Mouse (Mus musculus) neural tube, embryonic 13.5 days (tissue): ENCODE data around the gene Pdpk1. TPM values are rescaled to one million over a fixed set of nuclear protein-coding genes. Genes with fewer than 3 reads are reported as not detected.

Source experiments
- ATAC-seq: fragments of 200-750 bp; cut with Nextera tagmentation; 2 replicates; pipeline ENCODE4 v1.8.0; 2017; ENCODE audit warnings: low read depth, mild to moderate bottlenecking, moderate TSS enrichment, moderate library complexity
- H3K27ac ChIP-seq: fragments of 300-500 bp; sonication (generic); replicated peaks from 2 replicates; pipeline ENCODE4 v1.5.1; 2015; ENCODE audit warnings: moderate library complexity, mild to moderate bottlenecking, inconsistent platforms
- H3K27me3 ChIP-seq: fragments of 300-500 bp; sonication (generic); 2 replicates; pipeline ENCODE4 v1.6.1; 2015; ENCODE audit warnings: mild to moderate bottlenecking, inconsistent platforms
- H3K36me3 ChIP-seq: fragments of 300-500 bp; sonication (generic); 2 replicates; pipeline ENCODE4 v1.6.1; 2015; ENCODE audit warnings: mild to moderate bottlenecking, inconsistent platforms
- H3K4me1 ChIP-seq: fragments of 300-500 bp; sonication (generic); replicated peaks from 2 replicates; pipeline ENCODE4 v1.6.1; 2015; ENCODE audit warnings: inconsistent platforms
- H3K4me2 ChIP-seq: fragments of 300-500 bp; sonication (generic); 2 replicates; pipeline ENCODE4 v1.6.1; 2015; ENCODE audit warnings: inconsistent platforms, mild to moderate bottlenecking, moderate library complexity
- H3K4me3 ChIP-seq: fragments of 300-500 bp; sonication (generic); 2 replicates; pipeline ENCODE4 v1.5.1; 2015; ENCODE audit warnings: mild to moderate bottlenecking, inconsistent platforms
- H3K9ac ChIP-seq: fragments of 300-500 bp; sonication (generic); 2 replicates; pipeline ENCODE4 v1.6.1; 2015; ENCODE audit warnings: moderate library complexity, mild to moderate bottlenecking, inconsistent platforms
- H3K9me3 ChIP-seq: fragments of 300-500 bp; sonication (generic); 2 replicates; pipeline ENCODE4 v1.6.1; 2016; ENCODE audit warnings: inconsistent platforms
- WGBS: fragments of 180-500 bp; shearing (Covaris S2); methylation state at CpG from one replicate; pipeline ENCODE4 v1.1.7; 2015; 5-methylcytosine and 5-hydroxymethylcytosine counted together
- polyA plus RNA-seq: library from polyadenylated mRNA; unstranded; fragments of >200 nt; fragmentation: Nextera tagmentation; extraction: Ambion mirVana; gene quantifications from 2 replicates; pipeline ENCODE4 v1.2.1, GENCODE M21; 2015

Gene Pdpk1
- polyA plus RNA-seq, 1 experiment from 2014 or later: 54.0 TPM

DNA sequence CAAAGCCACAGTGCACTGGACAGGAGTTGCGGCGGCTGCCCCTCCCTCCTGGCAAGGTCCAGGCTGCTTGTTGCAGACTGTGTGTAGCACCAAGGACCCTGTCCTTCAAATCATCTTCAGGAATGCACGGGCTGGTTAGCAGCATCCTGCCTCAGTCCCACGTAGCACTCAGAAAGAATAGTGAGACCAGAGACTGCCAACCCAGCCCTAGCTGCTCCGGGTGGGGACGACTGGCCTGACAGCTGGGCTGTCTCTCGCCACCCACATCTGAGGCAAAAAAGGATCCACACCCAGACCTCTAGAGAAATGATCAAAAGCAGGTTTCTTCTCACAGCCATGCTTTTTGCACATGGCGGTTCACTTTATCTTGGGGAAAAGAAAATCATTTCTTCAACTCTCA lies 101.7 kb downstream of the Pdpk1 start:
- H3K27me3 ChIP-seq: no peaks in the 10 kb centered on the region
- no peaks in the 10 kb centered on the region for H3K4me1 ChIP-seq
- H3K27ac ChIP-seq: no peak overlapping the region
- H3K36me3 ChIP-seq: peaks cover 78% of the 10 kb centered on the region
- 98% methylated on average over 8 of the region's 8 CpGs for WGBS
- no peak overlapping the region for H3K4me2 ChIP-seq
- ATAC-seq: no peak
- H3K9ac ChIP-seq: no peak overlapping the region
- no peak overlapping the region for H3K4me3 ChIP-seq
- no peaks in the 10 kb centered on the region for H3K9me3 ChIP-seq

DNA sequence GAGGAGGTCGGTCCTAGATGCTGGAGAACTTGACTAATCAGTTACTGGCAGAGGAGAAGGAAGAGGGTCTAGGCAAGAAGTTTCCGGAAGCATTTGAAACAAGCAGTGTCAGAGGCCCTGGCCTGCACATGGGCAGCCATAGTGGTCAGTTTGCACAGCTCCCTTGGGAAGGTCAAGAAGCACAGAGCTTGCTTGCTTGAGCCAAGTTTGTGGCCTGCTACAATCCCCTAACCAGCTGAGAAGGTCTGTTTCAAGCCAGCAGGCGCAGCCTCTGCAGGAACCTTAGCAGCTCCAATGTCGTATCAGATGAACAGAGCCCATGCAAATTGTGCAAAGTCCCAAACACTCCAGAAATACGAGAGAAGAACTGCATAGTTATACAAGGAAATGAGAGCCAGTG lies 102.7 kb downstream of the Pdpk1 start:
- Histone ChIP-seq H3K4me1 (no peaks in the 10 kb centered on the region), H3K27ac (no peak overlapping the region), H3K27me3 (no peaks in the 10 kb centered on the region), H3K4me3 (no peak overlapping the region), H3K9ac (no peak overlapping the region), H3K9me3 (no peaks in the 10 kb centered on the region), H3K36me3 (peaks cover 69% of the 10 kb centered on the region), H3K4me2 (no peak overlapping the region)
- WGBS: 93% methylated on average over 5 of the region's 5 CpGs
- ATAC-seq: no peak

DNA sequence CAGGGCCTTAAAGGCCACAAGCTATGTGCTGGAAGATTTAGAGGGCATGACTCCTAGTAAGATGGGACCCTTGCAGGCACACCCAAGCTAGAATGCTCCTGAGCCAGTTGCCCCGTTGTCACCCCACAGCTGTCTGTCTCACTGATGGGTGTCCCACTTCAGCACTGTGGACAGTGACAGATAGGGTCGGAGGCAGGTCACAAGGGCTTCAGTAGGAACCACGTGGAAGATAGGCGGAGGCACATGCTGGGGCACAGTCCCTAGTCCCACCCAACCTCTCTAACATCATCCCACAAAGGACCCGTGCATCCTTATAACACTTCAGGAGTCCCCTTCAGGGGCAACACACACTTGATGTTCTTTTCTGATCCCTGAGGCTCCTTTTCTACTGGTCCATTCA lies 104.7 kb downstream of the Pdpk1 start:
- Histone ChIP-seq H3K9me3 (no peaks in the 10 kb centered on the region), H3K27me3 (no peaks in the 10 kb centered on the region), H3K4me1 (no peaks in the 10 kb centered on the region), H3K36me3 (peaks cover 48% of the 10 kb centered on the region), H3K27ac (no peak overlapping the region), H3K9ac (no peak overlapping the region), H3K4me3 (no peak overlapping the region), H3K4me2 (no peak overlapping the region)
- no peak for ATAC-seq
- 44% methylated on average over 5 of the region's 5 CpGs for WGBS

DNA sequence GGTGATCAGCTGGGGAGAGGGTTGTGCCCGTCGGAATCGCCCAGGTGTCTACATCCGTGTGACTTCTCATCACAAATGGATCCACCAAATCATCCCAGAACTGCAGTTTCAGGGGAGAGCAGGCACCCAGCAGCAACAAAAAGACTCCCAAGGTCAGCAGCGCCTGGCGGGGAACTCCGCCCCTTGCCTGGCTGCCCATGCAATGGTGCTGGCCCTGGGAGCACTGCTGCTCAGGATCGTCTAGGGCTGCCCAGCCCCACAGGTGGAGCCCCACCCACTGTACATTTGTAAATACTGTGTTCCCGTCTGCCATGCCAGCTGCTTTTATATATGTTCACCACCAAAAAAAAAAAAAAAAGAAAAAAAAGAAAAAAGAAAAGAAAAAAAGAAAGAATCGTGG lies 105.1 kb downstream of the Pdpk1 start:
- whole genome bisulfite sequencing: 79% methylated on average over 10 of the region's 10 CpGs
- Histone ChIP-seq H3K27me3 (no peaks in the 10 kb centered on the region), H3K4me1 (no peaks in the 10 kb centered on the region), H3K36me3 (peaks cover 44% of the 10 kb centered on the region), H3K4me3 (no peak overlapping the region), H3K9me3 (no peaks in the 10 kb centered on the region), H3K27ac (no peak overlapping the region), H3K4me2 (no peak overlapping the region), H3K9ac (no peak overlapping the region)
- ATAC-seq: no peak

GRCm38 (mm10) chr17:24044482-24044881 lies 106.2 kb downstream of the Pdpk1 start:
- H3K9ac ChIP-seq: no peak overlapping the region
- H3K36me3 ChIP-seq: peaks cover 35% of the 10 kb centered on the region
- no peak overlapping the region for H3K27ac ChIP-seq
- H3K4me3 ChIP-seq: no peak overlapping the region
- no peak overlapping the region for H3K4me2 ChIP-seq
- 61% methylated on average over 5 of the region's 5 CpGs for WGBS
- H3K4me1 ChIP-seq: no peaks in the 10 kb centered on the region
- no peaks in the 10 kb centered on the region for H3K9me3 ChIP-seq
- ATAC-seq: no peak
- no peaks in the 10 kb centered on the region for H3K27me3 ChIP-seq

- 77% methylated on average over 4 of the region's 4 CpGs for WGBS
- no peak within 1 kb of the TSS for H3K4me2 ChIP-seq
- no peak for ATAC-seq
These were observed 112.9 kb downstream of the Pdpk1 start, which contains the start of gene Prss27 for GRCm38 (mm10) chr17:24037844-24038243. Gene Prss27 (plus strand): TSS chr17:24038144.

GRCm38 (mm10) chr17:24037360-24037759 lies 113.4 kb downstream of the Pdpk1 start:
- Histone ChIP-seq H3K4me1 (no peaks in the 10 kb centered on the region), H3K27ac (no peak overlapping the region), H3K4me2 (no peak overlapping the region), H3K36me3 (no peaks in the 10 kb centered on the region), H3K4me3 (no peak overlapping the region), H3K9me3 (no peaks in the 10 kb centered on the region), H3K27me3 (no peaks in the 10 kb centered on the region), H3K9ac (no peak overlapping the region)
- ATAC-seq: no peak
- 85% methylated on average over 13 of the region's 13 CpGs for WGBS

More at GRCm38 (mm10) chr17:24037844-24038243, 112.9 kb downstream of the Pdpk1 start, which contains the start of gene Prss27:
- Histone ChIP-seq H3K27me3 (no peaks in the 10 kb centered on the region), H3K4me3 (no peak within 1 kb of the TSS), H3K9ac (no peak within 1 kb of the TSS), H3K9me3 (no peaks in the 10 kb centered on the region), H3K27ac (no peak within 1 kb of the TSS), H3K36me3 (no peaks in the 10 kb centered on the region), H3K4me1 (no peaks in the 10 kb centered on the region)

DNA sequence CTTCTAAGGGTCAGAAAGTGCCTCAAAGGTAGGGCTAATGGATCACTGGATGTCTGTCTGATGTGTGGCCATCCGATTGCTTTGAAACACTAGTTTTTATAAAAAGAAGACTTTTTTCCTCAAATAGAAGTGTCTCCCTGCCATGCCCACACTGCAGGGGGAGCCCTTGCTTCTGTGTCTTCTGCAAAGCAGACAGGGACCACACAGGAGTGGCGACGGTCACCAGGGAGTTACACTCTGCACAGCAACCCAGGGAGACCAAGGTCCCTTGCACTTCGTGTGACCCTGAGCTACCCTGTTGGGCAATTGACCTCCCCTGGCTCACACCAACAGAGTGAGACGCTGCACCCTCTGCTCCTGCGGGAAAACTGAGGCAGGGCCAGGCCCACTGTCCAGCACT lies 113.8 kb downstream of the Pdpk1 start:
- Histone ChIP-seq H3K4me2 (no peak overlapping the region), H3K4me3 (no peak overlapping the region), H3K27ac (no peak overlapping the region), H3K9me3 (no peaks in the 10 kb centered on the region), H3K27me3 (no peaks in the 10 kb centered on the region), H3K36me3 (no peaks in the 10 kb centered on the region), H3K9ac (no peak overlapping the region), H3K4me1 (no peaks in the 10 kb centered on the region)
- ATAC-seq: no peak
- 76% methylated on average over 6 of the region's 6 CpGs for WGBS

GRCm38 (mm10) chr17:24035087-24035486 lies 115.6 kb downstream of the Pdpk1 start:
- no peak overlapping the region for H3K4me2 ChIP-seq
- no peaks in the 10 kb centered on the region for H3K36me3 ChIP-seq
- ATAC-seq: no peak
- no peaks in the 10 kb centered on the region for H3K27me3 ChIP-seq
- H3K9me3 ChIP-seq: no peaks in the 10 kb centered on the region
- no peaks in the 10 kb centered on the region for H3K4me1 ChIP-seq
- no peak overlapping the region for H3K9ac ChIP-seq
- H3K27ac ChIP-seq: no peak overlapping the region
- H3K4me3 ChIP-seq: no peak overlapping the region
- WGBS: 87% methylated on average over 7 of the region's 7 CpGs

DNA sequence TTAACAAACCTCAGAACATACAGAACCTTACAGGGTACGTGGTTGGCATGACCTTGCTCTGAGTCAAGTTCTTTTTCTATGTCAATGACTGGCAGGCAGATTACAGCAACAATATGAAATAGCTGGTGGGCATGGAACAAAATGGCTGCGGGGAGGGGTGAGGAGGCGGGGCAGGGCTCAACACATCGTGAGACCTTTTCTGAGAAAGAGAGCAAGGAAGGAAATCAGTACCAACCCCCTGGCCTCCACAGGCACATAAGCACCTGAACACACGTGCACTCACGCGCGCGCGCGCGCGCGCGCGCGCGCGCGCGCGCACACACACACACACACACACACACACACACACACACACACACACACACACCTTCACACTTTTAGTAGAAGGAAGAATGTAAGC lies 120.2 kb downstream of the Pdpk1 start:
- WGBS: 82% methylated on average over 15 of the region's 22 CpGs
- no peak overlapping the region for H3K4me2 ChIP-seq

GRCm38 (mm10) chr17:24029477-24029876 lies 121.2 kb downstream of the Pdpk1 start:
- Histone ChIP-seq H3K4me3 (no peak overlapping the region), H3K36me3 (no peaks in the 10 kb centered on the region), H3K4me1 (no peaks in the 10 kb centered on the region), H3K9me3 (no peaks in the 10 kb centered on the region), H3K27me3 (0 out of 2 replicates have a peak, but pooled peaks cover 3% of the 10 kb centered on the region), H3K9ac (no peak overlapping the region), H3K27ac (no peak overlapping the region), H3K4me2 (no peak overlapping the region)
- no peak for ATAC-seq
- WGBS: 85% methylated on average over 7 of the region's 7 CpGs

More for the DNA sequence above, 120.2 kb downstream of the Pdpk1 start:
- ATAC-seq: no peak
- Histone ChIP-seq H3K9ac (no peak overlapping the region), H3K36me3 (no peaks in the 10 kb centered on the region), H3K4me3 (no peak overlapping the region), H3K4me1 (no peaks in the 10 kb centered on the region), H3K9me3 (no peaks in the 10 kb centered on the region), H3K27me3 (0 out of 2 replicates have a peak, but pooled peaks cover 3% of the 10 kb centered on the region), H3K27ac (no peak overlapping the region)
